Mouse (Mus musculus) stomach, postnatal 0 days (tissue): ENCODE data around the gene Sorbs2. TPM values are rescaled to one million over a fixed set of nuclear protein-coding genes. Genes with fewer than 3 reads are reported as not detected.

Experiments
- ATAC-seq: fragments of 200-750 bp; cut with Nextera tagmentation; 2 replicates; pipeline ENCODE4 v1.8.0; 2017; ENCODE audit not compliant: low FRiP score, low TSS enrichment
- DNase-seq: peaks from one replicate; pipeline ENCODE4 v3.0.0-alpha.2; 2016; ENCODE audit warnings: low spot score
- H3K27ac ChIP-seq: fragments of 300-500 bp; sonication (generic); replicated peaks from 2 replicates; pipeline ENCODE4 v1.5.1; 2014; ENCODE audit warnings: mild to moderate bottlenecking, control low read depth
- H3K27me3 ChIP-seq: fragments of 300-500 bp; sonication (generic); 2 replicates; pipeline ENCODE4 v1.6.1; 2014; ENCODE audit warnings: low read length; ENCODE audit not compliant: control insufficient read depth, insufficient read depth
- H3K36me3 ChIP-seq: fragments of 300-500 bp; sonication (generic); 2 replicates; pipeline ENCODE4 v1.6.1; 2014; ENCODE audit warnings: low read length, mixed read lengths; ENCODE audit not compliant: control insufficient read depth, insufficient read depth
- H3K4me1 ChIP-seq: fragments of 300-500 bp; sonication (generic); replicated peaks from 2 replicates; pipeline ENCODE4 v1.6.1; 2014; ENCODE audit warnings: antibody characterized with exemption; ENCODE audit not compliant: control insufficient read depth, insufficient read depth
- H3K4me2 ChIP-seq: fragments of 300-500 bp; sonication (generic); replicated peaks from 2 replicates; pipeline ENCODE4 v1.6.1; 2014; ENCODE audit warnings: low read depth, mild to moderate bottlenecking, control low read depth, moderate library complexity
- H3K4me3 ChIP-seq: fragments of 300-500 bp; sonication (generic); 2 replicates; pipeline ENCODE4 v1.5.1; 2014; ENCODE audit warnings: low read depth, low read length, control low read depth
- H3K9ac ChIP-seq: fragments of 300-500 bp; sonication (generic); 2 replicates; pipeline ENCODE4 v1.6.1; 2014; ENCODE audit warnings: mild to moderate bottlenecking, low read length, control low read depth, mixed read lengths
- H3K9me3 ChIP-seq: fragments of 300-500 bp; sonication (generic); 2 replicates; pipeline ENCODE4 v1.6.1; 2016; ENCODE audit warnings: low read length; ENCODE audit not compliant: control insufficient read depth
- CTCF ChIP-seq: IDR thresholded peaks from 2 replicates; pipeline ENCODE4 v1.5.1; 2016; ENCODE audit warnings: antibody characterized with exemption, low read depth, mild to moderate bottlenecking, moderate library complexity
- EP300 ChIP-seq: optimal IDR thresholded peaks from 2 replicates; pipeline ENCODE3; 2016; ENCODE audit warnings: antibody characterized with exemption
- WGBS: fragments of 180-500 bp; shearing (Covaris S2); extraction: QIAGEN DNeasy Blood & Tissue Kit; methylation state at CpG from one replicate; pipeline ENCODE4 v1.1.7; 2014; 5-methylcytosine and 5-hydroxymethylcytosine counted together
- polyA plus RNA-seq: library from polyadenylated mRNA; unstranded; fragments of >200 nt; fragmentation: Nextera tagmentation; extraction: Ambion mirVana; gene quantifications from 2 replicates; pipeline ENCODE4 v1.2.1, GENCODE M21; 2015

The Sorbs2 gene
- polyA plus RNA-seq, 1 experiment from 2014 or later: 21.1 TPM

DNA sequence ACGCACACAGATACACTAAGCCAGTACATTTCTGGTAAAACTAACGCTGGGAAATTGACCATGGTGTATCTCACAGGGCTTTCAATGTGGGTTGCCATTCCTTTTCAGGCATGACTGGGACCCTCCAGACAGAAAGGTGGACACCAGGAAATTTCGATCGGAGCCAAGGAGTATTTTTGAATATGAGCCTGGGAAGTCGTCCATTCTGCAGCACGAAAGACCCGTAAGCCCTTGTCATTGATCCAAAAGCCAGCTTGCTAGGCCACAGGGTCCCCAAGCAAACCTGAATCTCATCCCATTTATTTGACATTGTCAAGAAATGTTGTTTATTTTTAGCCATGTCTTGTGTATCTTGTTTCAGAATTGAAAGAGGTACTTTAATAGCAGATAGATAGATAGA is 267.9 kb downstream of the Sorbs2 start:
- H3K9me3 ChIP-seq: no peaks in the 10 kb centered on the region
- H3K4me1 ChIP-seq: no peaks in the 10 kb centered on the region
- no peak overlapping the region for H3K9ac ChIP-seq
- whole genome bisulfite sequencing: 91% methylated on average over 7 of the region's 7 CpGs
- no peaks in the 10 kb centered on the region for H3K27me3 ChIP-seq
- no peak for DNase-seq
- TF ChIP-seq CTCF: no peak
- TF ChIP-seq EP300: no peak
- H3K36me3 ChIP-seq: no peaks in the 10 kb centered on the region
- no peak overlapping the region for H3K27ac ChIP-seq
- H3K4me3 ChIP-seq: no peak overlapping the region
- ATAC-seq: no peak
- H3K4me2 ChIP-seq: no peak overlapping the region

DNA sequence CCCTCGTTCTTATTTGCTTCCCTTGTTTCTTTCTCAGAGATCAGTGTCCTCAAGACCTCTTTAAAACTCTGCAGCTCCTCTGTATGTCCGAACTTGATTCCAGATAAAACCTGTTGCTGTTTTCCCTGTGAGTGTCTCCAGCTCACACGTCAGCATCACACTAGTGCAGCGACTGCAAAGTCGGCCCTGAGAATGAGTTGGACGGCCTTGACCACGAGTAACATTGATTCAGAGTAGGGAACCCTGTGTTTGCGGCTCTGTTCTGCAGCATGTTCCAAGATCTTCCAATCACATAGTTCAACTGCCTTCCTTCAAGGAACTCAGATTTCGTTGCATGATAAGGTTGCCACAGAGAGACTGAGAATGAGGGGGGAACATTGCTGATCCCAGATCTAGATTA is 268.8 kb downstream of the Sorbs2 start:
- H3K9ac ChIP-seq: no peak overlapping the region
- no peak overlapping the region for H3K4me2 ChIP-seq
- DNase-seq (no peak), ATAC-seq (no peak)
- no peak overlapping the region for H3K27ac ChIP-seq
- WGBS: 91% methylated on average over 9 of the region's 9 CpGs
- H3K27me3 ChIP-seq: no peaks in the 10 kb centered on the region
- no peaks in the 10 kb centered on the region for H3K4me1 ChIP-seq
- no peak for TF ChIP-seq EP300
- TF ChIP-seq CTCF: no peak
- no peaks in the 10 kb centered on the region for H3K36me3 ChIP-seq
- H3K9me3 ChIP-seq: no peaks in the 10 kb centered on the region
- no peak overlapping the region for H3K4me3 ChIP-seq

DNA sequence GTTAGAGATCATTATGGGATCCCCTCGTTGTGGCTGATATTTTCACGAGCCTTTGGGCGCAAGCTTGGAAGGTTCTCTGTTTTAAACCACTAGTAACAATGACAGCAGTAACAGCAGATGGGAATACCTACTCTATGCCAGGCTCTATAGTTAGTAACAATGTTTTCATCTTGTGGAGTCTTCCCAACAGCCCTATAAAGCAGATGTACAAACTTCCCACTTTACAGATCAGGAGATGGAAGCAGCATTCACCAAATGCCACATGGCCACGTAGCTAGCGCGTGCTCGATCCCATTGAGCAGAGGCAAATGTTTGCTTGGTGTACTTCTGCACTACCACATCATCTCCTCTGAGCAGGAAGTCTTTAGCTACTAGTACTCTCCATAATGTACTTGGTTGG is 269.4 kb downstream of the Sorbs2 start:
- H3K4me1 ChIP-seq: no peaks in the 10 kb centered on the region
- ATAC-seq (no peak), DNase-seq (no peak)
- TF ChIP-seq CTCF (no peak), EP300 (no peak)
- H3K4me2 ChIP-seq: no peak overlapping the region
- no peak overlapping the region for H3K9ac ChIP-seq
- no peaks in the 10 kb centered on the region for H3K36me3 ChIP-seq
- 97% methylated on average over 7 of the region's 7 CpGs for WGBS
- no peak overlapping the region for H3K4me3 ChIP-seq
- H3K9me3 ChIP-seq: no peaks in the 10 kb centered on the region
- H3K27ac ChIP-seq: no peak overlapping the region
- H3K27me3 ChIP-seq: no peaks in the 10 kb centered on the region

GRCm38 (mm10) chr8:45780585-45780984 is 273.0 kb downstream of the Sorbs2 start:
- Histone ChIP-seq H3K4me1 (no peaks in the 10 kb centered on the region), H3K4me2 (no peak overlapping the region), H3K4me3 (no peak overlapping the region), H3K9ac (no peak overlapping the region), H3K27ac (no peak overlapping the region), H3K9me3 (no peaks in the 10 kb centered on the region), H3K27me3 (no peaks in the 10 kb centered on the region), H3K36me3 (no peaks in the 10 kb centered on the region)
- TF ChIP-seq EP300 (no peak), CTCF (peak; percentile 76)
- DNase-seq: no peak
- ATAC-seq: no peak
- 48% methylated on average over 4 of the region's 4 CpGs for WGBS

- H3K4me3 ChIP-seq: no peak overlapping the region
- no peak overlapping the region for H3K9ac ChIP-seq
- no peak for DNase-seq
- ATAC-seq: no peak
- no peaks in the 10 kb centered on the region for H3K36me3 ChIP-seq
- no peak overlapping the region for H3K27ac ChIP-seq
- no peaks in the 10 kb centered on the region for H3K27me3 ChIP-seq
- H3K4me2 ChIP-seq: no peak overlapping the region
- 83% methylated on average over 3 of the region's 3 CpGs for WGBS
- peak; percentile 59 for TF ChIP-seq CTCF
- no peak for TF ChIP-seq EP300
- H3K4me1 ChIP-seq: no peaks in the 10 kb centered on the region
- H3K9me3 ChIP-seq: no peaks in the 10 kb centered on the region
These were observed 281.0 kb downstream of the Sorbs2 start for GRCm38 (mm10) chr8:45788610-45789009.

GRCm38 (mm10) chr8:45794847-45795246 is 287.3 kb downstream of the Sorbs2 start:
- peak; percentile 31 for DNase-seq
- 85% methylated on average over 14 of the region's 14 CpGs for WGBS

More at GRCm38 (mm10) chr8:45794847-45795246, 287.3 kb downstream of the Sorbs2 start:
- H3K36me3 ChIP-seq: no peaks in the 10 kb centered on the region
- H3K4me1 ChIP-seq: no peaks in the 10 kb centered on the region
- peak; percentile 69; the same call in 1 of the 2 replicates for ATAC-seq
- no peak overlapping the region for H3K4me2 ChIP-seq
- no peaks in the 10 kb centered on the region for H3K9me3 ChIP-seq
- no peak overlapping the region for H3K27ac ChIP-seq
- no peaks in the 10 kb centered on the region for H3K27me3 ChIP-seq
- TF ChIP-seq EP300: no peak
- peak; percentile 64 for TF ChIP-seq CTCF
- H3K4me3 ChIP-seq: no peak overlapping the region
- no peak overlapping the region for H3K9ac ChIP-seq
